Mouse (Mus musculus): ENCODE data around the gene Mrps6. TPM values are rescaled to one million over a fixed set of nuclear protein-coding genes. Genes with fewer than 3 reads are reported as not detected.
A peak's percentile ranks its signal among the peaks of the same experiment; 100 is the strongest.

Mrps6 gene
- polyA plus RNA-seq, 1 experiment from 2014 or later, result 164 TPM

GRCm38 (mm10) chr16:92158461-92159091, 100.5 kb downstream of the Mrps6 start:
- Histone ChIP-seq H3K9me3 (ENCODE audit: low read length) (no peaks in the 10 kb centered on the region), H3K4me1 (ENCODE audit: insufficient read depth, low read length) (peaks cover 18% of the 10 kb centered on the region), H3K27ac (ENCODE audit: low read length) (peak overlapping the region; percentile 78), H3K4me3 (ENCODE audit: low read length) (peak overlapping the region; percentile 51), H3K36me3 (ENCODE audit: insufficient read depth, low read length) (no peaks in the 10 kb centered on the region), H3K4me2 (replicated peaks; ENCODE audit: low read depth, low read length) (peak overlapping the region; percentile 81), H3K9ac (replicated peaks; ENCODE audit: low read length) (peak overlapping the region; percentile 65), H3K27me3 (ENCODE audit: insufficient read depth, low read length) (no peaks in the 10 kb centered on the region)
- peak; percentile 98 for ATAC-seq (ENCODE audit: low FRiP score, low TSS enrichment)
- 2% methylated on average over 30 of the region's 30 CpGs for WGBS

GRCm38 (mm10) chr16:92159114-92159513, 101.0 kb downstream of the Mrps6 start:
- Histone ChIP-seq H3K4me1 (ENCODE audit: insufficient read depth, low read length) (peaks cover 18% of the 10 kb centered on the region), H3K4me3 (ENCODE audit: low read length) (peak overlapping the region; percentile 51), H3K27ac (ENCODE audit: low read length) (peak overlapping the region; percentile 78), H3K9me3 (ENCODE audit: low read length) (no peaks in the 10 kb centered on the region), H3K9ac (replicated peaks; ENCODE audit: low read length) (peak overlapping the region; percentile 65), H3K36me3 (ENCODE audit: insufficient read depth, low read length) (no peaks in the 10 kb centered on the region), H3K4me2 (replicated peaks; ENCODE audit: low read depth, low read length) (peak overlapping the region; percentile 81), H3K27me3 (ENCODE audit: insufficient read depth, low read length) (no peaks in the 10 kb centered on the region)
- no peak; the same call in 1 of the 2 replicates for ATAC-seq (ENCODE audit: low FRiP score, low TSS enrichment)
- whole genome bisulfite sequencing, result 14% methylated on average over 6 of the region's 6 CpGs

Other genes starting within 250 kb of the Mrps6 start
- gene Gm49711, start within 50 bp of the Mrps6 start, polyA plus RNA-seq (2015; fragmentation: Nextera tagmentation; extraction: Ambion mirVana), result 0.15 TPM in 1 of 2 replicates, not detected in the other
- gene Slc5a3, start 52 bp downstream of the Mrps6 start, polyA plus RNA-seq (2015; fragmentation: Nextera tagmentation; extraction: Ambion mirVana), result 11.2 and 13.1 TPM in 2 replicates
- 0.21 TPM in 1 of 2 replicates, not detected in the other for gene Kcne2, start 234.1 kb downstream of the Mrps6 start, polyA plus RNA-seq (2015; fragmentation: Nextera tagmentation; extraction: Ambion mirVana)
- gene Smim11, start 243.0 kb downstream of the Mrps6 start, polyA plus RNA-seq (2015; fragmentation: Nextera tagmentation; extraction: Ambion mirVana), result 101 and 110 TPM in 2 replicates

All from kidney, embryonic 16.5 days (tissue).